Mouse (Mus musculus) olfactory bulb, adult 2 months (tissue): ENCODE results near the gene Csrnp3.

ENCODE experiments used
- CTCF ChIP-seq: fragments of 200-500 bp; IDR thresholded peaks from 2 replicates; pipeline ENCODE4 v1.5.1; 2012; ENCODE audit warnings: low read depth, mild to moderate bottlenecking, low read length, moderate library complexity; ENCODE audit not compliant: insufficient read depth
- POLR2A ChIP-seq: fragments of 200-500 bp; IDR thresholded peaks from 2 replicates; pipeline ENCODE4 v1.6.1; 2012; ENCODE audit warnings: mild to moderate bottlenecking, low read depth, low read length, moderate library complexity; ENCODE audit not compliant: insufficient read depth

DNA sequence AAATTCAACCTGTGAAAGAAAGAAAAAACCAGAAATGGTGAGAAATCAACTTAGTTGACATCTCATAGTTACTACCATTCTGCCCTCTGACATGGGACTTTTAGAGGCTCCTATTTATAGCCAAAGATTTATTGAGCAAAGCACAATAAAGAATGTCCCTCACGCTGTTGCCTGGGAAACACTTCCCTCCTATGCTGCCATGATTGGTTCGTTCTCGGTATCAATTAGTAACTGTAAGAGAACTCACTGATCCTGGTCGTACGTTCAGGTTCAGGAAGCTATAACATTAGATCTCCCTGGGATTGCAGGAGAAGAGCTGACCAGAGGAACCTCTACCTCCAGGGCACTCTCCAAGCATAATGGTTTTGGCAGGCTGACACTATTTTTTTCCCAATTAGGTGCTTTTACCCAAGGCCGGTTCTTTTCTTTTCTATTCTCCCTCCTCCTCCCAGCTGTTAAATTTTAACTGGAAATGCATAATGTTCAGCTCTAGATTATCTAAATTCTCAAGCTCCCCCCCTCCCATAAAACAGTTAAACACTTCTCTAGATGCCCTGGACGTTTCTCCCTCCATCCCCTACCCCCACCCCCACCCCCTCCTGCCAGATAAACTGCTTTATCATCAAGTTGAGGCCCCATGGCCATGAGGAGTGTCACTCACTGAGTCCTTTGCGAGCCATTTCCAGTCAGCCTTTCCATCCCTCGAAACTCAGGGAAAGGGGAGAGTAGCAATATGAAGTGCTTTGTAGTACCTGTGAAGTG, 75.3 kb downstream of the Csrnp3 start:
- TF ChIP-seq POLR2A (no peak), CTCF (no peak)
